Mouse (Mus musculus) lung, postnatal 14 days (tissue): ENCODE results near the gene Bcl9l.

ENCODE experiments used
- DNase-seq: peaks from one replicate; pipeline ENCODE4 v3.0.0; 2021

Bcl9l gene

GRCm38 (mm10) chr9:44483510-44484044 lies 952 bp downstream of the Bcl9l start:
- DNase-seq: peak; percentile 70

GRCm38 (mm10) chr9:44484311-44485104 lies 1.9 kb downstream of the Bcl9l start:
- DNase-seq: no peak

- DNase-seq: no peak
These were observed 2.5 kb downstream of the Bcl9l start for GRCm38 (mm10) chr9:44485105-44485515.

GRCm38 (mm10) chr9:44485516-44486161 lies 3.0 kb downstream of the Bcl9l start:
- DNase-seq: no peak

DNA sequence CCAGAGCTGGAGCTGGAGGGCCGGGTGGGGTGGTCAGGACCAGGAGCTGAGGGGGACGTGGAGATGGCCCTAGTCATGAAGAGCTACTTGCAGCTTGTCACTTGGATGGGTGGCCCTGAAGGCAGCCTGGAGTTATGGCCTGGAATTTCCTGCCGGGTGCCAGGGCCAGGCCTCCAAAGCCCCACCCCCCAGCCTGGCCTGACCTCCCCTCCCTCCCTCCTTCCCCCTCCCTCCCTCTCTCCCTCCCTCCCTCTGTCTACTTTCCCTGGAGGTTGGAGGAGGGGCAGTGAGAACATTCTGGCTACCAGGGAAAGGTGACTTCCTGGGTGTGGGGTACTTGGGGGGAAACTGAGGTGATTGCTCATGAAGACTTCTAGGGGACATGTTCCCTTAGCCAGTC lies 3.7 kb downstream of the Bcl9l start:
- peak; percentile 74 for DNase-seq

DNA sequence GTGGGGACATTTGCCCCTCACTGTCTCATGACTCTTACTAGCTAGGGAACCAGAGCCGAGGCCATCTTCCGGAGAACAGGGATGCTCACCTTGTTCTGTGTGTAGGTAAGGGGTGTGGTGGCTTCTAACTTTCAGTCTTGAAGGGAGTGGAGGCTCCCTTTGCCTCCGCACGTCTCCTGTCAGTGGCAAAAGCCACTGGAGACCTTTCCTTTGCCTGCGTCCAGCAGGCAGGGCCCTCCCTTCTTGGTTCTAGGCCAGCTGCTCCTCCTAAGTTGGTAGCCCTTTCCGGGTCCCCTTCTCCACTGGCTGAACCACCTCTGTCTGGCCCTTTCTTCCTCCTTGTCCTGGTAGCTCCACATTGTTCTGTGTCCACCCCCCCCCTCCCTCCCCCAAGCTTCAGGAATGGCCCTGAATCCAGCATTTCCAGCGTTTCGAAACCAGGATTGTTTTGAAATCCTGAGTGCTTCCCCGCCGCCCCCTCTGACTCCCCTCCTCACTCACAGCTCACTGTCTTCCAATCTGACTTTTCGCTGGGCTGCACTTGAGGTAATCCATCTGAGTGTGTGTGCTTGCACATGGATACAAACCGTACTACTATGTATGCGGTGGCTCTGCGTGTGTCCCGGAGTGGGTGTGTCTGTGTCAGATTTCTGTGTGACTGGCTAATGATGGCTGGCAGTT lies 4.3 kb downstream of the Bcl9l start:
- peak; percentile 80 for DNase-seq

DNA sequence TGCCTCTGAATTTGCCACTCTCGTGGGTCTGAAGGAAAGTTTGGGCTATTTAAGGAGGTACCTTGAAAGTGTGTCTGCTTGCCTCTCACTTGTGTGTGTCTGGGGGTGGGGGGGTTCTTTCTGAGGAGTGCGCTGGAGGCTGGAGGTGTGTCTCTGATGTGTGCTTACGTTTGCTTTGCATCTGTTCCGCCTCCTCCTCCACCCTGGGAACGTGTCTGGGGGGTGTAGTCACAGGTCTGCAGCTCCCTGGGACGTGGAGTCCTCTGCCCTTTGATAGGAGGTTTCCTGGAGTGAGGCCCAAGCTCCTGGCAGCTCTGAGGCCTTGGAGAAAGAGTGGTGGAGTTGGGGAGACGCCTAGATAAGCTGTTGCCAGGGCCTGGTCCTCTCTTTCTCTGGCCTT lies 4.8 kb downstream of the Bcl9l start:
- DNase-seq: peak; percentile 87

DNA sequence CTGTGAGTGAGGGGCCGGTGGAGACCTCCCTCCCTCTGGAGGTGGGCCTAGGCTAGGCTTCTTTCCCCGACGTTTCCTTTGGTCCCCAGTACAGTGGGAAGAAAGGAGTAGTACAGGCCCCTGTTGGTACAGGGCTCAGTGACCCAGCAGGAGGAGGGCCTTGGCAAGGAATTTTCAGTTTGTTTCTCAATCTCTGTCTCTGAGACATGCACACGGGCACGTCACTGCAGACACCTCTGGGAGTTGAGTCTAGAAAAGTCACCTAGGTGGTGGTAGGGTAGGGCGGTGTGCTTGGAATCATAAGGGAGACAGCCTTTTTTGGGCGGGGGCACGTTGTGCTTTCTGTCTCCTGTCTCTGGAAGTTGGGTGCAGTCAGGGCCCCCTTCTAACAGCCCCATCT lies 5.8 kb downstream of the Bcl9l start:
- DNase-seq: no peak

- DNase-seq: peak; percentile 77
These were observed 6.3 kb downstream of the Bcl9l start for GRCm38 (mm10) chr9:44488855-44489381.

DNA sequence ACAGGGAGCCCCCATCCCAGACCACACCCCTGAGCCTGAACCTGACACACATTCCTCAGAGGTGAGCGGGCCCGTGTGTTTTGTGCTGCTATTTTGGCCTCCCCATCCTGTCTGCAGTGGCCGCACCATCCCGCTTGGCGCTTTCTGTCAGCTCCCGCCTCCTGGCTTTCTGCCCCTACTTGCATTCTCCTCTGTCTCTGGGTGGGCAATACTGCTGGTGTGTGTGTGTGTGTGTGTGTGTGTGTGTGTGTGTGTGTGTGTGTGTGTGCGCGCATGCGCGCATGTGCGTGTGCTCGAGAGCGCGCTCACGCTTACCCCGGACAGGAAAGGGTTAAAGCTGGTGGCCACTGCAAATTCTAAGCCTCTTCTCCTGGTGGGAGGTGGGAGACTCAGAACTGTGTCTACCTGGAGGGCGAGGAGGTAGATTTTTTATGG lies 7.0 kb downstream of the Bcl9l start:
- no peak for DNase-seq

DNA sequence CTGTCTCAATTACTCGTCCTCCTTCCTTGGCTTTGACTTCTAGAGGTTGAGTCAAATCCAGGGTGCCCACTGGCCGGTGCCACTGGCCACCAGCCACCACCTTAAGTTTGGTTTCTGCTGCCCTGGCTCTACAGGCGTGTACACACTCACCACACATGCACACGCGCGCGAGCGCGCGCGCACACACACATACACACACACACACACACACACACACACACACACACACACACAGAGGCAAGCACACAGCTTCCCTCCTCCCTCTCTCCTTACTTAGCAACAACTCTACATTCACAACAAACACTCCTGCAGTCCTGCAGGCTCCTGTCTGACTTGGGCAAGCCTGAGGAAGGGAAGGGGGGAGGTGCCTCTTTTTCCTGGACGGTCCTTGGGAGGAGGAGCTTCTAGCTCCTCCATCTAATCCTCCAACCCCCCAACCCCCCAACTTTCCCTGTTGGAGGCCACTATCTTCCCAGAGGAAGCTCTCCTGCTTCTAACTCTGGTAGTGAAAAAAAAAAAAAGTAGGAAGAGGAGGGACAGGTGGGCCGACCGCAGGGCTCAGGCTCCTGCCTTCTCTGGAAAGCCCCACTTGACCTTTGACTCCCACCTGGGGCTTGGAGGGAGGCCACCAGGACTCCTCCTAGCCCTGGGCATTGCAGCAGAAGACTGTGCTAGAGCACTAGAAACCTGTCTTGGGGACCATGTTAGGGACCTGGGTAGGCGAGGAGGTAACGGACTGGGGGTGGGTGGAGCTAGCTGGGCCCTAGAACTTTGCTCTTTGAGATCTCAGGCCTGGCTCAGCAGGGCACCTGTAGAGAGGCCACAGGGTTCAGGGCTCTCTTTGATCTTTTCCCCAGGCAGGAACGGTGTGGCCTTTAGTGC lies 7.7 kb downstream of the Bcl9l start:
- no peak for DNase-seq

DNA sequence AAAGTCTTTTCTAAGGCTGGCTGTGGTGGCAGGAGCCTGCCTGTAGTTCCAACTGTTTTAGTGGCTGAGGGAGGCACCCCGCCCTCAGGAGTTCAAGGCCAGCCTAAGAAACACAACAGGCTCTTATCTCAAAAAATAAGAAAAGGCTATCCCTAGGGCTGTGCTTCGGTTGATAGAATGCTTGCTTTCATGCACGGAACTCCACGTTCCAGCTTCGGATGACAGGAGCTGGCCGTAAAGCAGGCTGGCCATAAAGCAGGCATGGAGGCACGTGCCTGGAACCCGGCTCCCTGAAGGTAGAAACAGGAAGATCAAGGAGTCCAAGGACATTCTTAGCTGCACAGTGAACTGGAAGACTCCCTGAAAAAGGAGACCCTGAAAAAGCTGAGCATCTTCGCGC lies 8.7 kb downstream of the Bcl9l start:
- DNase-seq: no peak

- no peak for DNase-seq
These were observed 10.2 kb downstream of the Bcl9l start for GRCm38 (mm10) chr9:44492631-44493461.

- DNase-seq: no peak
These were observed 11.7 kb downstream of the Bcl9l start for GRCm38 (mm10) chr9:44494261-44494862.

DNA sequence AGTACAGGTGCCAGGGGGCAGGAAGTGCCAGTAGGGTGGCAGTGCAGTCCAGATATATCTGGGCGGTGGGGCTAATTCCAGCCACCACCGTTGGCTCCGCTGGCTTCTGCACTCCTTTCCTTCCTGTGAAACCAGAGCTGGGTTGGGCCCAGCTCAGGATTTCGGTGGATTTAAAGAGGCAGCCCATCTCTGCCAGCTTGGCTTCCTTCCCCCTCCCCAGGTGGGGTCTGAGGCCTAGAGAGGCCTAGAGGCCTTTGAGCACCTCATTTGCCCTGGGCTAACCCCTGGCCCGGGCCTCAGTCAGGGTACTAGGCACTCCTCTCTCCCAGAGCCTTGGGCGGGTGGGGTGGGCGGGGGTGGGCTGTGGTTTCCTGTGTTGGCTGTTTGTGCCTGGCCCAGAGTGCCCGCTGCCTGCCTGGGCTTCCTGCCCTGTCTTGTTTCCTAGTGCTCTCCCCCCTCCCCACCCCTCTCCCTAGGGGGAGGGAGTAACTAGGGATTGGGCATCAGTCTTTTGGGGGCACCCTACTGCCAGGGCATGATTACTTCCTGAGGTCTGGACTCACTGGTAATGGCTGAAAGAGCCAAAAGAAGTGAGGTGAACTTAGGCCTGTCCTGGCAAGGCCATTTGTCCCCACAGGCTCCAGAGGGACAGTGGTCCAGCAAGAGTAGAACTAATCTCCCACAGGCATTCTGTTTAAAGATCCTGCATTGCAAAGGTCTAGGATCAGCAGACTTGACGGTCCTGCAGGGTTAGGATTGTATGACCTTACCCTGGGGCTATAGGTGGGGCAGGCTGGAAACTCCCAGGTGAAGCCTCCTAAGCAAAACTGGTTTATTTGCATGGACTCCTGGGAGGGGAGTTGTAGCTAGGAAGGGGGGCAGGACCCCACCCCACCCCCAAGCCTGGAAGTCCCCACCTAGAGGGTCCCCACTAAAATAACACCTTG lies 12.5 kb downstream of the Bcl9l start:
- DNase-seq: no peak

DNA sequence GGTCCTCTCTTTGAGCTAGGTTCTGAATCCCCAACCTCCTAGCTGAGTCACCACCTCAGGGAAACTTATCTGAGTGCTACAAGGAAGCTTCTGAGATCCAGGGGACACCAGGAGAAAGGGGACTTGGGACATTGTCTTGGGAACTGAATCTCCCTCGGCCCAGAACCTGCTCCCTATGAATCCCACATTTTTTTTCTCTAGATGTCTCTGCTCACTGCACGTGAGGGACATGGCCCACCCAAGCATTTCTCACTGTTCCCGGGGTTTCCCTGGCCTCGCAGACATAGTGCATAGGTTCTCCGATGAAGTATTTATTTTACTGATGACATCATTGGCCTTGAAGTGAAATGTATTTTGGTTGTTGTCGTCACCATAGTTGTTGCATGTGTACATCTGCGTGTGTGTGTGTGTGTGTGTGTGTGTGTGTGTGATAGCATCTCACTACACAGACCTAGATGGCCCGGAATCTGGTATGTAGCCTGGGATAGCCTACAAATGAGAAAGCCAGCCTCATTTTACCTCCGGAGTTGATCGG lies 13.3 kb downstream of the Bcl9l start:
- no peak for DNase-seq

- DNase-seq: no peak
These were observed 14.3 kb downstream of the Bcl9l start for GRCm38 (mm10) chr9:44496803-44497461.

DNA sequence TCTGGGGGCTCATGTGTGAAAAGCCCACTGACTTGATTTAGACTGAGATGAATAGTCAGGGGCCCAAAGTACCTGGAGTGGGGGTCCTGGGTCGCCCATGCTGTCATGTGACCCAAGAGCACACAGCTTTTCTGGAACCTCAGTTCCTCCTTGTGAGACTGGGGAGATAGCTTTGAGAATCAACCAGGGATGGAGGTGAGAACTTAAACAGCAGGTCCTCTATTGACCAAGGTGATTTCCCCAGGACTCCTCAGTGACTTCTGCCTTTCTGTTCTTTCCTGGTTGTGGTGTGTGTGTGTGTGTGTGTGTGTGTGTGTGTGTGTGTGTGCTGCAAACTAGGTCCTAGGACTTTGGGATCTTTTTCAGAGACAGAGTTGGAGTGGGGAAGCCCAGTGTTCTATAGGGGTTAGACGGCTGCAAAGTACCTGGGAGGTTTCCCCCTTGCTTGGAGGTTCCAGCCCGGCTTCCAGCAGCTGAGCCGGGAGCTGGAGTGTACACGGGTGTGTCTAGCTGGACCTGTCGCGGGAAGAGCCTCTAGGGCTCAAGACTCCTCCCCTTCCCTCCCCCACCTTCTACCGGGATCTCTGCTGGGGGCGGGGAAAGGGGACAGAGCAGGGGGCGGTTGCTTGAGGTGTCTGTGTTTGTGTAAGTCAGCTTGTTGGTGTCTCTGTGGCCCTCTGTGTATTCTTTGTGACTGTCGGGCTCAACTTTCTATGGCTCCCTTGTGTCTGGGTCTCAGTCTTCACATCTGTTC lies 15.2 kb downstream of the Bcl9l start:
- no peak for DNase-seq
